Mouse (Mus musculus): Measurements from ENCODE around the gene D630039A03Rik.

The D630039A03Rik gene

DNA sequence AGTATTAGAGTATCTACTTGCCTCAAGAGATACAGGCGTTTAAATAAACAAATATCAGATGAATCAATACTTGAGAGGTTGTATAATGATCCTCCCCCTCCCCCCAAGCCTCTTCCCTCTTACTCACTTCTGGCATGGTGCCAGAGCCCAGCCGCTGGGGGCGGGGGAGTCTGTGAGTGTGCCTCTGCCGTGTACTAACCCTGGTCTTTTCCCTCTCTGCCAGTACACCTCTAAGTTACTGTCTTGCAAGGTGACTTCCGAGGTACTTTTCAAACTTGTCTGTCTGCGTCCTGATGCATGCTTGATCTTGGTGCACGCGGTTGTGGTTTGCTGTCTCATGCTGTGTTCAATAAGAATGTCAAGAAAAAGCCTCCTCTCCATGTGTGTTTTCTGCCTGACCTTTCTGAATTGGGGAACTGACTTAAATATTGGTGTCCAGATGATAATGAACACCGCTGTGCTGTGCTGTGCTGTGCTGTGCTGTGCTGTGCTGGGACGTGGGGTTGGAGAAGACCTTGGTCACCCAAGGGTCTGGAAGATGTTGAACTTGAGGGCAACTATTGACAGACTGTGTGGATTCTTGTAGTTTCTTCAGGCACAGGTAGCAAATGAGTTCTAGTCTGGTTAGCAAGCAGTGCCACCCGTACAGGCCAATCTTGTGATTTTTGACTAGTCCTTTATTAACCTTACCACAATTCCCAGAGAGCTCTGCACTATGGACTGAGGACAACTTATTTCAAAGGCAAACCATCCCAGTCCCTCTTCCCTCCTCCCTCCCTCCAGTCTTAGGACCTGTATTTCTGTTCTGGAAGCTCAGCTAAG lies 29.8 kb downstream of the D630039A03Rik start:
- peak; percentile 36 to 53 for DNase-seq

DNA sequence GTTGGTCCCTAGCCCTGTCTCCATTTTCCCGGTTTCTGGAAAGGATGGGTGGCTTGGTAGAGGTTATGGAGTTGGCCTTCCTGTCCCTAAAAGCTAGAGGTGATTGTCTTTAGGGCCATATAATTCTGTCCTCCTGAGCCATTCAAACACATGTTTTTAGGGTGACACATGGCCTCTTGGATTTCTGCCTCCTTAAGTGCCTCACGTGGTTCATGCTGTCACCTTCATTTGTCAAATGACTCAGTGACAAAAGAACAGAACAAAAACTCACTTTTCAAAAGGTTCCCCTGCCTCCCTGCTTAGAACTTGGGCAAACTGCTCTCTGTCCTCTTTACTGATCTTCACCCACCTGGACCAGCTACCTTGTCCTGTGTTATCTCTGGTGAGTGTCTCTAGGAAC lies 30.9 kb downstream of the D630039A03Rik start:
- no peak for DNase-seq

DNA sequence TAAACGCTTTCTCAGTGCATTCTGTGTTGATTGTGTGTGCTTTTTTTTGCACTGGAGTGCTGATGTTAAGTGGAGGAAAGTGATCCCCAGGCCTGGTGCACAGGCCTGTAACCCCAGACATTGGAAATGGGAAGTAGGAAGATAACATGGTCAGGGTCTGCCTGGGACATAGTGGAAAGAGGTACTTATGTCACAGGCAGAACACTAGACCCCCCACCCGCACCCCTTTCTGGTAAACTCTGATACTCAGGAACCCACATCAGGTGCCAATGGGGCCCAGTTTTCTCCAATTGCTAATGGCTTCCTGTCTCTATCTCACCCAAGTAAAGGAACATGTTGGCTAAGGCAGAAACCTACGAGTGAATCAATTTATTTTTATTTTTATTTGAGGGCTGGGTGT lies 31.6 kb downstream of the D630039A03Rik start:
- DNase-seq, result no peak

DNA sequence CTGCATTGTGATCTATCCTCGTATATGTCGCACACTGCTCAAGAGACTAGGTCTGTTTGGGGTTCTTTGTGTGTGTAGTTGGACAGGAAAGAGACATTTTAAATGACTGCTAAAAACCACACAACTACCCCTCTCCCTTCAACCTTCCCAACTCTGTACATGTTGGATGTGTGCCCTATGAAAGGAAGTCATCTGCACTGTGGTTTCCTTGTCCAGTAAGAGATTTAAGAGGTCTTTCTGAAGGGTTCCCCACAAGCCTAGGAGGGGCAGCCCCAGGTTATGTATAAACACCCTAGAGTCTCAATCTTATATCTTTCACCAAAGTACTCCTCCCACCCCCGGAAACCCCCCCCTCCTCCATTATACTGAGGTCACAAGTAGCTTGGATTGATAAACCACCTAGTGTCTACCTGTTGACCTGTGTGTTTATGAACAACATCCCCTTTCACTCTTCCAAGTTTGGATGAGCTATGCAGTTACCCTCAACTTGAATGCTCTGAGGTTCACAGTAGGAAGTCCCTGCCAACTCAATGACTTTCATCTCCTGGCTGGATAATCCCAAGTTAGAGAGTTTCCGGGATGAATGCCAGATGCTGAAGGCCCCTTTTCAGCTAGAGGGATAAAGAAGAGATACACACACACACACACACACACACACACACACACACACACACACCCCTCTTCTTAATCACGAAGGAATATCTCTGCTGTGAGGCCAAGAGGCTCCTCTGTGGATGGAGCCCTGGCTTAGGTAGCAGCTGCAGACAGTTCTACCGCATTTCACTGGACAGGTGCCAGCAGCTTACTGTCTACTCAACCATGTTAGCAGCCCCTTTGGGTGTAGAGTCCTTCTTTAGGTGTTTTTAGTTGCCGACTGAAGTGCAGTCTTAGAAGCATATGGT lies 32.3 kb downstream of the D630039A03Rik start:
- DNase-seq, result peak; percentile 35 to 48

DNA sequence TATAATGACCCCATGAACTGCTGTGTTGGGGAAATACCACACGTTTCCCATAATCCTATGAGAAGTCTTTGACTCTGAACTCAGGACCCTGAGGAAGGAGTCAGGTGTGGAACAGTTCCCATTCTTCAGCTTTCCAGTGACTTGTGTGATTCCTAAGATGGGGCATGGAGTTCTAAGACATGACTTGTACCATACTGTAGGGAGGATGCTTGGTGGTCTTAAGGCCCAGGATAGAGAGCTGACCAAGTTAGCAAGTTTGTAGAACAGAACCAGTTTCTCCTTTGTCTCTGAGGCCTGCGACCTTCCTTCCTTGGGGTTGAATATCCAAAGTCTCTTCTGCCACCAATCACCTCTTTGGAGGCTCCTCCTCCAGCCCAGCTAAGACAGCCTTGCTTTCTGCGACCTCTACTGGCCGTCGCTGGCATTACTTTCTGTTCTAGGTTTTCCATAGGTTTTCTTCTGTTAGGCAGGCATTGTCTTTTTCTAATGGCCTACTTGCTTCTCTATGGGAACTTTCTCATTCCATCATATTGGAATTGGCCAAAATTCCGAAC lies 36.2 kb downstream of the D630039A03Rik start:
- peak; percentile 76 to 86 for DNase-seq

DNA sequence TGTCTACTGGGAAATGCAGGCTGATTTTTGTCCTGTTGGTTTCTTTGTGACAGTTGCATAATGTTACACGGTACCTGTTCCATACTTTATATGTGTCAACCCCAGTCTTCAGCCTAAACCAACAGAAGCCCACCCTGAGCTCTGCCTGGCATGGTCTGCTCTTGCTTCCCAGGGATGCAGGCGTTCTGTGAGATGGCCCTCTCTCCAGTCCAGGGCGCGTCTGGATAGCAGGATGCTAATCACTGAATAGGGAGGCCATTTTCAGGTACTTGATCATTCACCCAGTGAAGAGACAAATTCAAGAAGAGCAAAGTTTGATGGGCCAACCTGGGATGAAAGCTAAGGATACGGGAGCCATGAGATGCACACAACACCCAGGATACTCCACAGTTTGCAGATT lies 37.0 kb downstream of the D630039A03Rik start:
- no peak for DNase-seq

DNA sequence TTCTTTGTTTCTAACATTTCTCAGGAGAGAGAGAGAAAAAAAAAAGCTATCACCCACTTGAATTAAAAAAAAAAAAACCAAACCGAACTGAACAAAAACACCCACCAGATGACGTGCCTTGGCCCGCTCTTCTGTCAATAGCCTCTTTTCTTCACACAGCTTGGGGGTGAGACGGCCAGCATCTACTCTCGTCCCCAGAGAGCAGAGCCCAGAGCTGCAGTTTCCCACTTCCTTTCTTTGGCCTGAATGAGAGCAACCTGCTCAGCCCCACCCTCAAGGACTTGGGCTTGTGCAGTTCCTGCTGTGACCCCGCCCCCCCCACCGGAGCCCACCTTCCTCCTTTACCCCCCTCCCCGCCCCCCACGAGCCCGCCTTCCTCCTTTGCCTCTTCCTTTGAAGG lies 48.6 kb downstream of the D630039A03Rik start:
- DNase-seq, result no peak

DNA sequence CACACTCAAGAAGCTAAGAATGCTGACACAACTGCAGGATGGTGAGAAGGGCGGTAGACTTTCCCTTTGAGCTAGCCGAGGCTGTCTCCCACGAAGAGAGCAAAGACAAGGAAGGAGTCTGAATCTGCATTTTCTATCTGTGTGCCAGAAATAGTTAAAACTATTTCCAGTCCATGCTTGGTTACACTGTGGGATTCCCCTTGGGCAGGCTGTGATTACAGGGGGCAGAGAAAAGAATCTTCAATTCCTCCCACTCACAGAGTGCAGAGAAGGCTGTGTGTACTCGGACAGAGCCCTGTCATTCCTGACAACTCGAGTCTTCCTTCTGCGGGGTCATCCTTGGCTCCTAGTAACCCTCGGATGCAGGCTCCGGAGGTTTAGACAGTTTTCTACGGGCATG lies 49.1 kb downstream of the D630039A03Rik start:
- no peak for DNase-seq

DNA sequence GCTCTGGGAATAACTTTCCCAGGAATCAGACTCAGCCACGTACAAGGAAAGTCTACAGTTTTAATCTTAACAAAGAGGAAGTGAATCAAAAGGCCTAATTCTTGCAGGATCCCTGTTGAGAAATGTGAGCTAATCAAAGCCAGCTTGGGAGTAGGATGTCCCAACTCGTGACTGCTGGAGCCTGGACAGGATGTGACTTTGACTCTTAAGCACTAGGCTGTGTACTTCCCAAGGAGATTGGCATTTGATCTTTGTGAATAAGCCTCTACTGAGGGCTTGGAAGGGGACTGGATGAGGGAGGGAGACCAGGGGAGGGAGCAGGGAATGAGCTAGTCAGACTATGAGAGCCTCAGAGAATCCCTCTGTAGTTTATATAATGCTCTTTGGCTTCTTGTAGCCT lies 50.0 kb downstream of the D630039A03Rik start:
- DNase-seq, result peak in 1 of 2 experiments; percentile 52

DNA sequence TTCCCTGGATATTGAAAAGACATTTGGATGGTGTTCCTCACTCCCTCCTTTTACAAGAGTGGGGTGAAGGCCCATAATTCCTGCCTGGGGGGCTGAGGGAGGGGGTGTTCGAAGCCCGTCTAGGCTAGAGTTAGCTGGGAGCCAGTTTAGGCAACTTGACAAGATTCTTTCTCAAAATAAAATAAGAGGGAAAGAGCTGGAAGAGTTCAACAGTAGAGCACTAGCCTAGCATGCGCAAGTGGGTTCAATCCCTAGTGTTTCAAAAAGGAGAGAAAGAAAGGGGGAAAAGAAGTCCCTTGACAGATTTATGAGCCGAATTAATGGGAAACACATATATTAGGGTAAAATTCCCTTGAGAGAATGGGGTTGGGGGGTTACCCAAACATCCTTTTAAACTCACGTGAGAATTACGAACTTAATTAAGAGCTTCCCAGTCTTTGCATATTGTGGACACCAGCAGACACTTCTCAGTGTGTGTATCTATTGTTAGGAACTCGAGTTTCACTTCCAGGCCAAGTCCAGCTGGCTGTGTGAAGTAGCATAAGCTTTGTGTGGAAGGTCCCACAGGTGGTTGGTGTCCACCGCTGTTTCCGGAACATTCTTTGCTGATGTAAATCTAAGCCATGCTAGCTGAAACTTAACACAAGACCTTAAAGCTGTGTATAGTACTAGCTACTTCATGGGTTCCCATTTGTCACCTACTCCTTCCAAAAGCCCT lies 53.7 kb downstream of the D630039A03Rik start:
- no peak for DNase-seq

DNA sequence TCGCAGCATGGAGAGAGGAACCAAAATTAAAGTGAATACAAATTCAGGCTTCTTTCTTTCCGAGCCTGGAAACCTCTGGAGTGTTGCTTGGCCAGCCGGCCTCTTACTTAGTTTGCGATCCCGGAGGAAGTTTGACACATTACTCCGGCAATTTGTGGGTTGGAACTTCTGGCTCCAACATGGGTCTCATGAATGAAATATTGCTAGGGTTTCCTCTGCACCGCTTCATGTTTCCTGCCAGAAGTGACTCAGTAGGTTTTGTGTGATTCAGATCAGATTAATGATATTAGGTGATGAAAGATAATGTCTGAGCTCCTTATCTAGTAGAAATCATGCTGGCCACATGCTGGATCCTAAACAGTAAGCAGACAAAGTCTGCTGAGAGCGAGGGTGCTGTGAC lies 54.2 kb downstream of the D630039A03Rik start:
- no peak for DNase-seq

DNA sequence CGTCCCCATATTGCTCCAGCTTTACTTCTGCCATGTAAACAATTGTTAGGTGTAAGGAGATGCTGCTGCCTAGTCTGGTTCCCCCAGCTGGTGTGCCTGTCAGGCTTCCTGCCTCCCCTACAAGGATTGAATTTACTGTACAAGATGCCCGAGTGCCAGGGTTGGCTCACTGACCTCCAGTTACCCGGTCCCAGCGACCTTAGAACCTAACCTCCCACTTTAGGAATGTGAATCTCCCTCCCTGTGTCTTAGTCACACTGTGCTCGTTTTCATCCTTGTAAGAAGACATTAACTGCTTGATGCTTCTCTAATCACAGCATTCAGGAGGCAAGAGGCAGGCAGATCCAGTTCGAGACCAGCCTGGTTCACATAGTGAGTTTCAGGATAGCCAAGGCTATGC lies 54.9 kb downstream of the D630039A03Rik start:
- peak; percentile 65 to 69 for DNase-seq

DNA sequence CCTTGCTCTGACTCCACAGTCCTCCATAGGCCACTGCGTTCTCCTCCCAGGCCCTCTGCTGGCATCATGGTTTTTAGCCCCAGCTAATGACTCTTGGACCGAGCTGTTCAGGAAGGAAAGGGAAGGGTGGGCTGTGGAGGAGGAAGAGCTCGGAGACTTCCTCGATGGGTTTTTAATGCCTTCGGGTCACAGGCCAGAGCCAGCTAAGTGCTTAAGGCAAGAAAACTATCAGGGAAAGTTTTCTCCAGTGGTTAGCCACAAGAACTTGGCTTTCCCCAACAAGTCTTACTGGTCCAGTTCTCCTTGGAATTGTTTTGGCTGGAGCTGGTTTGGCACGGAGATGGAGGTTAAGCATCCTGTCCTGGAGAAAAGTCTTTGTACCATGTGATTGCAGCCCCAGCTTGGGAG lies 55.9 kb downstream of the D630039A03Rik start:
- DNase-seq, result peak; percentile 53 to 54
